18 mouse cellular contexts compared by ENCODE assay signal in genomic region chr3:85376541-85376940, GRCm38 (mm10).
"Had no signal": no experiment of that assay in that cellular context is flagged by ENCODE, and none has a peak within 500 bp of the region (broad histone marks: within the 10 kb centered on the region; RNA-seq: fewer than 3 reads in every experiment).

No protein-coding gene starts in this region.

- H3K4me3 ChIP-seq: kidney, embryonic 15.5 days; limb, embryonic 13.5 days; liver, embryonic 13.5 days; stomach, embryonic 15.5 days had no signal

- H3K9ac ChIP-seq: kidney, embryonic 15.5 days; limb, embryonic 13.5 days; liver, embryonic 13.5 days; stomach, embryonic 15.5 days had no signal

- H3K36me3 ChIP-seq: kidney, embryonic 15.5 days; limb, embryonic 13.5 days; liver, embryonic 13.5 days; stomach, embryonic 15.5 days had no signal

- H3K4me1 ChIP-seq: liver, embryonic 13.5 days; stomach, embryonic 15.5 days had no signal

- H3K9me3 ChIP-seq: kidney, embryonic 15.5 days; liver, embryonic 13.5 days; stomach, embryonic 15.5 days had no signal

- H3K27me3 ChIP-seq: kidney, embryonic 15.5 days; limb, embryonic 13.5 days; liver, embryonic 13.5 days; stomach, embryonic 15.5 days had no signal

- DNase-seq: kidney, adult 8-10 months; kidney, postnatal 10 days; kidney, postnatal 36 days; left cerebral cortex, postnatal 4 days; liver; liver, embryonic 13.5 days; lung, adult 2 months; lung, postnatal 14 days; lung, postnatal 4 days; midbrain, embryonic 14.5 days; right cerebral cortex, postnatal 25 days; spleen, adult 18-20 months; thymus, adult 18-20 months; thymus, postnatal 36 days had no signal

- H3K4me2 ChIP-seq: kidney, embryonic 15.5 days; limb, embryonic 13.5 days; liver, embryonic 13.5 days; midbrain, embryonic 11.5 days; stomach, embryonic 15.5 days had no signal

- H3K27ac ChIP-seq: kidney, embryonic 15.5 days; limb, embryonic 13.5 days; liver, embryonic 13.5 days; stomach, embryonic 15.5 days had no signal
